Mouse (Mus musculus): ENCODE results near the gene Rptor. TPM values are rescaled to one million over a fixed set of nuclear protein-coding genes. Genes with fewer than 3 reads are reported as not detected.

Rptor gene
- total RNA-seq, 4 experiments from 2014 or later, result 30.3 to 35.6 (median 32.7) TPM

Other genes starting within 250 kb of the Rptor start
- 1 to 10 TPM; 4.6 to 5.6 (median 5.3) TPM for gene Sgsh, start 247.4 kb upstream of the Rptor start, total RNA-seq (2022)
- 1 to 10 TPM; 2.3 to 4.6 (median 3.1) TPM for gene Slc26a11, start 247.3 kb upstream of the Rptor start, total RNA-seq (2022)
- 10 to 100 TPM; 11.1 to 16.0 (median 13.2) TPM for gene Rnf213, start 209.8 kb upstream of the Rptor start, total RNA-seq (2022)
- 10 to 100 TPM in 1 of 4 experiments, 1 to 10 TPM in 3; 7.2 to 13.2 (median 7.9) TPM for gene Endov, start 111.6 kb upstream of the Rptor start, total RNA-seq (2022)
- gene Nptx1, start 55.2 kb upstream of the Rptor start, total RNA-seq (2022), result under 1 TPM; 0.09 to 0.24 (median 0.16) TPM